Mouse (Mus musculus): Measurements from ENCODE around the gene Atp11a. TPM values are rescaled to one million over a fixed set of nuclear protein-coding genes. Genes with fewer than 3 reads are reported as not detected.

The Atp11a gene
- polyA plus RNA-seq, 1 experiment from 2014 or later: 1.0 TPM

GRCm38 (mm10) chr8:12799099-12799498 lies 42.3 kb downstream of the Atp11a start:
- H3K4me3 ChIP-seq (ENCODE audit: low read depth, low read length): no peak overlapping the region
- ATAC-seq (ENCODE audit: low read depth): 0 out of 2 replicates have a peak, but pooled peaks have one; percentile 27
- H3K9me3 ChIP-seq (replicated peaks; ENCODE audit: control insufficient read depth, low read length): no peaks in the 10 kb centered on the region
- peaks cover 10% of the 10 kb centered on the region for H3K27me3 ChIP-seq (ENCODE audit: control insufficient read depth, insufficient read depth, low read depth, low read length)
- H3K4me1 ChIP-seq (ENCODE audit: control insufficient read depth, low read depth, low read length): no peaks in the 10 kb centered on the region
- no peak overlapping the region for H3K27ac ChIP-seq (ENCODE audit: low read length)
- no peak overlapping the region for H3K9ac ChIP-seq (ENCODE audit: low read depth, low read length)
- 50% methylated on average over 6 of the region's 6 CpGs for WGBS (ENCODE audit: insufficient replicate concordance)
- no peaks in the 10 kb centered on the region for H3K36me3 ChIP-seq (ENCODE audit: control insufficient read depth, insufficient read depth)
- H3K4me2 ChIP-seq (ENCODE audit: low read depth, low read length): no peak overlapping the region

DNA sequence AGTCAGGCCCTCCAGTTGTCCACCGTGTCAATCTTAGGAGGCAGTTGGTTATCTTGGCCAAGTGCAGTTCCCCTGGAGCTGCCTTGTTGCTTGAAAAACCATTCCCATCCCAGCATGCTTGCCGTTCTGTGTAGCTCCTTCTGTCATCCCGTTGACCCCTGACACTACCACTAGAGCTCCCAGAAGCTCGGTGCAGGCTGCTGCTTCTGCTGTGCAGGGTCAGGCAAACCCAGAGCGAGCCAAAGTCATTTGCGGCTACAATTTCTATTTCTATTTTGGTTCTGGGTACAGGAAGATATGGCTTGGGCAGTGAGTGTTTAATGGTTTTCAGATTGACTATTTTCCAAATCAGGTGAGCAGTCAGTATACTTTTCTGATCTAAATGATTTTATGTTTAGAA lies 43.0 kb downstream of the Atp11a start:
- no peak overlapping the region for H3K4me3 ChIP-seq (ENCODE audit: low read depth, low read length)
- H3K4me1 ChIP-seq (ENCODE audit: control insufficient read depth, low read depth, low read length): no peaks in the 10 kb centered on the region
- ATAC-seq (ENCODE audit: low read depth): no peak
- H3K4me2 ChIP-seq (ENCODE audit: low read depth, low read length): no peak overlapping the region
- peaks cover 10% of the 10 kb centered on the region for H3K27me3 ChIP-seq (ENCODE audit: control insufficient read depth, insufficient read depth, low read depth, low read length)
- no peaks in the 10 kb centered on the region for H3K36me3 ChIP-seq (ENCODE audit: control insufficient read depth, insufficient read depth)
- 51% methylated on average over 6 of the region's 6 CpGs for WGBS (ENCODE audit: insufficient replicate concordance)
- no peaks in the 10 kb centered on the region for H3K9me3 ChIP-seq (replicated peaks; ENCODE audit: control insufficient read depth, low read length)
- H3K27ac ChIP-seq (ENCODE audit: low read length): no peak overlapping the region
- H3K9ac ChIP-seq (ENCODE audit: low read depth, low read length): no peak overlapping the region

- Histone ChIP-seq H3K27me3 (ENCODE audit: control insufficient read depth, insufficient read depth, low read depth, low read length) (peaks cover 10% of the 10 kb centered on the region), H3K9ac (ENCODE audit: low read depth, low read length) (no peak overlapping the region), H3K4me3 (ENCODE audit: low read depth, low read length) (no peak overlapping the region), H3K36me3 (ENCODE audit: control insufficient read depth, insufficient read depth) (no peaks in the 10 kb centered on the region), H3K4me1 (ENCODE audit: control insufficient read depth, low read depth, low read length) (no peaks in the 10 kb centered on the region), H3K9me3 (replicated peaks; ENCODE audit: control insufficient read depth, low read length) (no peaks in the 10 kb centered on the region), H3K27ac (ENCODE audit: low read length) (no peak overlapping the region), H3K4me2 (ENCODE audit: low read depth, low read length) (no peak overlapping the region)
- WGBS (ENCODE audit: insufficient replicate concordance): 45% methylated on average over 2 of the region's 2 CpGs
- ATAC-seq (ENCODE audit: low read depth): no peak
Measured at GRCm38 (mm10) chr8:12800246-12800645, 43.4 kb downstream of the Atp11a start.

GRCm38 (mm10) chr8:12801586-12801985 lies 44.8 kb downstream of the Atp11a start:
- 68% methylated on average over 10 of the region's 10 CpGs for WGBS (ENCODE audit: insufficient replicate concordance)
- no peak overlapping the region for H3K27ac ChIP-seq (ENCODE audit: low read length)
- no peaks in the 10 kb centered on the region for H3K4me1 ChIP-seq (ENCODE audit: control insufficient read depth, low read depth, low read length)
- H3K4me3 ChIP-seq (ENCODE audit: low read depth, low read length): no peak overlapping the region
- no peak for ATAC-seq (ENCODE audit: low read depth)
- no peak overlapping the region for H3K4me2 ChIP-seq (ENCODE audit: low read depth, low read length)
- H3K9ac ChIP-seq (ENCODE audit: low read depth, low read length): no peak overlapping the region
- no peaks in the 10 kb centered on the region for H3K36me3 ChIP-seq (ENCODE audit: control insufficient read depth, insufficient read depth)
- no peaks in the 10 kb centered on the region for H3K9me3 ChIP-seq (replicated peaks; ENCODE audit: control insufficient read depth, low read length)
- H3K27me3 ChIP-seq (ENCODE audit: control insufficient read depth, insufficient read depth, low read depth, low read length): peaks cover 12% of the 10 kb centered on the region

GRCm38 (mm10) chr8:12803121-12803520 lies 46.3 kb downstream of the Atp11a start:
- no peak overlapping the region for H3K4me3 ChIP-seq (ENCODE audit: low read depth, low read length)
- no peaks in the 10 kb centered on the region for H3K36me3 ChIP-seq (ENCODE audit: control insufficient read depth, insufficient read depth)
- no peak overlapping the region for H3K4me2 ChIP-seq (ENCODE audit: low read depth, low read length)
- H3K4me1 ChIP-seq (ENCODE audit: control insufficient read depth, low read depth, low read length): no peaks in the 10 kb centered on the region
- H3K9ac ChIP-seq (ENCODE audit: low read depth, low read length): no peak overlapping the region
- peaks cover 12% of the 10 kb centered on the region for H3K27me3 ChIP-seq (ENCODE audit: control insufficient read depth, insufficient read depth, low read depth, low read length)
- no peak for ATAC-seq (ENCODE audit: low read depth)
- 70% methylated on average over 10 of the region's 10 CpGs for WGBS (ENCODE audit: insufficient replicate concordance)
- no peaks in the 10 kb centered on the region for H3K9me3 ChIP-seq (replicated peaks; ENCODE audit: control insufficient read depth, low read length)
- no peak overlapping the region for H3K27ac ChIP-seq (ENCODE audit: low read length)

DNA sequence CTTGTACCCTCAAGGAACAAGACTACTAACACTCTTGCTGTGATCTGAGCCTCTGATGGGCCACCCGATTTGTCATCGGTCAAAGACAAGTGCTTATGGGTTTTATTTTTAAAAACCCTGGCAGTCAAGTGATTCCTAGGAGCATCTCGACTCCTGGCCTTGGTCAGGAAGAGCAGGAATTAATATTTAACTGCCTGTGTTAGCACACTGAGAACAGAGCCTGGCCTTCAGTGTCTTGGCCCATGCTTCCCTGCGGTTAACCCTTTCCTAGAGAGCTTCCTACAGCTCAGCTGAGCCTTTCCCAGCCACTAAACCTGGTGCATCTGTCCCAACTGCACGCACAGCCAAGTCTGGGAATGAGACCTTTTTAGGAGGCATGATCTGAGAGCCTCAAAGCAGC lies 48.1 kb downstream of the Atp11a start:
- no peak overlapping the region for H3K27ac ChIP-seq (ENCODE audit: low read length)
- H3K9ac ChIP-seq (ENCODE audit: low read depth, low read length): no peak overlapping the region
- no peaks in the 10 kb centered on the region for H3K36me3 ChIP-seq (ENCODE audit: control insufficient read depth, insufficient read depth)
- H3K9me3 ChIP-seq (replicated peaks; ENCODE audit: control insufficient read depth, low read length): no peaks in the 10 kb centered on the region
- H3K27me3 ChIP-seq (ENCODE audit: control insufficient read depth, insufficient read depth, low read depth, low read length): peaks cover 9% of the 10 kb centered on the region; the same call in 1 of the 2 replicates
- no peak for ATAC-seq (ENCODE audit: low read depth)
- H3K4me2 ChIP-seq (ENCODE audit: low read depth, low read length): no peak overlapping the region
- 54% methylated on average over 5 of the region's 5 CpGs for WGBS (ENCODE audit: insufficient replicate concordance)
- no peaks in the 10 kb centered on the region for H3K4me1 ChIP-seq (ENCODE audit: control insufficient read depth, low read depth, low read length)
- H3K4me3 ChIP-seq (ENCODE audit: low read depth, low read length): no peak overlapping the region

GRCm38 (mm10) chr8:12805569-12805968 lies 48.8 kb downstream of the Atp11a start:
- Histone ChIP-seq H3K27ac (ENCODE audit: low read length) (no peak overlapping the region), H3K9ac (ENCODE audit: low read depth, low read length) (no peak overlapping the region)

DNA sequence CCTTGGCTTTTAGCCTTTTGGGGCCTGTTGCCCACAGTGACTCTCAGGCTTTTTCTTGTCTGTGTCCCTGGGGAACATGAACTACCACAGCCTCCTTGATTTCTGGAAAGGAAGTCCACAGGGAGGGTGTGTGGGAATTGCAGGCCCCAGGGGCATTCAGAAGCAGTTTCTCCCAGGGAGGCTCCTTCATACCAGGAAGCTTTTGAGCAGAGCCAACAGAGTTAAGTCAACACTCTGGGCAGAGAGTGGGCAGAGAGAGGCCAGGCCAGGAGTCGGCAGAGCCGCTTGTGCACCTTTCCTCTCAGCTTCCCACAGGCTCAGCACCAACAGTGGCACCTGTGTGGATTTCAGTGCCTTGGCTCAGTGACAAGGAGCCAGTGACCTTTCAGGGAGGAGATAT lies 51.2 kb downstream of the Atp11a start:
- peaks cover 3% of the 10 kb centered on the region; the same call in 1 of the 2 replicates for H3K27me3 ChIP-seq (ENCODE audit: control insufficient read depth, insufficient read depth, low read depth, low read length)
- H3K4me1 ChIP-seq (ENCODE audit: control insufficient read depth, low read depth, low read length): no peaks in the 10 kb centered on the region
- no peak overlapping the region for H3K4me3 ChIP-seq (ENCODE audit: low read depth, low read length)
- H3K9me3 ChIP-seq (replicated peaks; ENCODE audit: control insufficient read depth, low read length): no peaks in the 10 kb centered on the region
- H3K9ac ChIP-seq (ENCODE audit: low read depth, low read length): no peak overlapping the region
- H3K36me3 ChIP-seq (ENCODE audit: control insufficient read depth, insufficient read depth): no peaks in the 10 kb centered on the region
- 76% methylated on average over 2 of the region's 2 CpGs for WGBS (ENCODE audit: insufficient replicate concordance)
- H3K4me2 ChIP-seq (ENCODE audit: low read depth, low read length): no peak overlapping the region
- no peak overlapping the region for H3K27ac ChIP-seq (ENCODE audit: low read length)
- no peak for ATAC-seq (ENCODE audit: low read depth)

More at GRCm38 (mm10) chr8:12805569-12805968, 48.8 kb downstream of the Atp11a start:
- H3K36me3 ChIP-seq (ENCODE audit: control insufficient read depth, insufficient read depth): no peaks in the 10 kb centered on the region
- WGBS (ENCODE audit: insufficient replicate concordance): 53% methylated on average over 4 of the region's 4 CpGs
- no peaks in the 10 kb centered on the region for H3K9me3 ChIP-seq (replicated peaks; ENCODE audit: control insufficient read depth, low read length)
- H3K4me3 ChIP-seq (ENCODE audit: low read depth, low read length): no peak overlapping the region
- H3K4me2 ChIP-seq (ENCODE audit: low read depth, low read length): no peak overlapping the region
- peaks cover 9% of the 10 kb centered on the region; the same call in 1 of the 2 replicates for H3K27me3 ChIP-seq (ENCODE audit: control insufficient read depth, insufficient read depth, low read depth, low read length)
- no peaks in the 10 kb centered on the region for H3K4me1 ChIP-seq (ENCODE audit: control insufficient read depth, low read depth, low read length)
- ATAC-seq (ENCODE audit: low read depth): no peak

DNA sequence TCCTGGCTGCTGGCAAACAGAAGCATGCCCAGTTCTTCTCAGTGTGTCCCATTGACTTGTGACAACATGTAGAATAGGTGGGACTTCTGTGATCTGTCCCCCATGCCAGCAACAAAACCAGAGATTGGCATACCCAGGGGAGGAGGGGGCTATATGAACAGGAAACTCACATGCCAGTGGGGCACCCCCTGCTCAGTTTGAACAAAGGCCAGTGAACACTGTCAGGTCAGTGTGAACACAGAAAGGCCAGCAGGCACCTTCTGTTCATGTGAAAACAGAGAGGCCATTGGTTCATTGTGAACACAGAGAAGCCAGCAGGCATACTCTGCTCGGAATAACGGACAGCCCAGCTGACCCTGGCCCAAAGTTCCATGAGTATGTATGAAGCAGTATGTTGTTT lies 52.7 kb downstream of the Atp11a start:
- no peak overlapping the region for H3K9ac ChIP-seq (ENCODE audit: low read depth, low read length)
- H3K36me3 ChIP-seq (ENCODE audit: control insufficient read depth, insufficient read depth): no peaks in the 10 kb centered on the region
- ATAC-seq (ENCODE audit: low read depth): no peak
- peaks cover 4% of the 10 kb centered on the region; the same call in 1 of the 2 replicates for H3K27me3 ChIP-seq (ENCODE audit: control insufficient read depth, insufficient read depth, low read depth, low read length)
- H3K9me3 ChIP-seq (replicated peaks; ENCODE audit: control insufficient read depth, low read length): no peaks in the 10 kb centered on the region
- WGBS (ENCODE audit: insufficient replicate concordance): 74% methylated on average over 2 of the region's 2 CpGs
- no peak overlapping the region for H3K27ac ChIP-seq (ENCODE audit: low read length)
- no peak overlapping the region for H3K4me3 ChIP-seq (ENCODE audit: low read depth, low read length)
- H3K4me2 ChIP-seq (ENCODE audit: low read depth, low read length): no peak overlapping the region
- no peaks in the 10 kb centered on the region for H3K4me1 ChIP-seq (ENCODE audit: control insufficient read depth, low read depth, low read length)
